Comparison of ENCODE assay signal across 22 mouse cellular contexts in the genomic region with DNA sequence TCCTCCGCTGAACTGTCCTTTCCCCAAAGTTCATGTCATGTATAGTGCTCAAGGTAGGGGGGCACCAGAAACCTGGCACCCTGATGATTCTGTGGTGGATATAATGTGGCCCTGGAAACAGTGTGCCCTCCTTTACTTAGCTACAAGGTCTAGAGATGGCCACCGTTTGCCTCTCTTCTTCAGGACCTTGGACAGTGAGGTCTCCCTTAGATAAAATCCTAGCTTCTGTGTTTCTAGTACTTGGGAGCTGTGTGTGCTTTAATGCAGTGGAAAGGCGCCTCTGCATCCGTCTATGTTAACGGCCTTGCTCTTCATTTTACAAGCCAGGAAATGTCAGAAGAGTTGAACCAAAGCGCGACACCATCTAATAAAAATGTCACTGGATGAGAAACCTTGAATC.
DNase-seq lines count a peak whose midpoint lies in the region; ATAC-seq and TF ChIP-seq lines count a peak whose summit lies in the region.
"Had no signal": no experiment of that assay in that cellular context is flagged by ENCODE, and none has a peak within 500 bp of the region (broad histone marks: within the 10 kb centered on the region; RNA-seq: fewer than 3 reads in every experiment).

No protein-coding gene starts in this region.

- H3K4me3 ChIP-seq in heart, postnatal 0 days (ENCODE audit: low read depth, low read length) = no peak overlapping the region
- H3K4me3 ChIP-seq in limb, embryonic 14.5 days (replicated peaks; ENCODE audit: low read length) = no peak overlapping the region
- H3K4me3 ChIP-seq in limb, embryonic 10.5 days = no peak overlapping the region
- no peak overlapping the region for H3K4me3 ChIP-seq in hindbrain, embryonic 16.5 days (ENCODE audit: low read length)
- H3K4me3 ChIP-seq: embryonic facial prominence, embryonic 15.5 days; forebrain, embryonic 10.5 days; heart, embryonic 15.5 days; left cerebral cortex, adult 2 months; limb, embryonic 13.5 days; liver, embryonic 15.5 days; megakaryocyte, embryonic 14.5 days had no signal

- intact Hi-C loops in left cerebral cortex, postnatal 10 days (cut with DNase I) = no loop called here

- H3K9ac ChIP-seq in heart, postnatal 0 days (replicated peaks; ENCODE audit: low read depth, low read length) = no peak overlapping the region
- H3K9ac ChIP-seq in limb, embryonic 14.5 days (ENCODE audit: low read depth, low read length, severe bottlenecking) = no peak overlapping the region
- H3K9ac ChIP-seq in hindbrain, embryonic 16.5 days (ENCODE audit: low read depth, low read length) = no peak overlapping the region
- H3K9ac ChIP-seq: embryonic facial prominence, embryonic 15.5 days; heart, embryonic 15.5 days; hindbrain, embryonic 14.5 days; limb, embryonic 13.5 days; liver, embryonic 15.5 days had no signal

- 57% methylated on average over 7 of the region's 7 CpGs for WGBS in heart, postnatal 0 days
- 46% methylated on average over 7 of the region's 7 CpGs for WGBS in limb, embryonic 14.5 days
- WGBS in limb, embryonic 10.5 days = 68% methylated on average over 7 of the region's 7 CpGs
- 69% methylated on average over 7 of the region's 7 CpGs for WGBS in hindbrain, embryonic 16.5 days

- TF ChIP-seq CTCF in heart, postnatal 0 days (IDR thresholded peaks at IDR 0.05; ENCODE audit: low read depth) = no peak

- H3K9me3 ChIP-seq in heart, postnatal 0 days (replicated peaks; ENCODE audit: control insufficient read depth, low read length) = no peaks in the 10 kb centered on the region
- no peaks in the 10 kb centered on the region for H3K9me3 ChIP-seq in limb, embryonic 14.5 days (ENCODE audit: control insufficient read depth, low read length)
- no peaks in the 10 kb centered on the region for H3K9me3 ChIP-seq in limb, embryonic 10.5 days (replicated peaks)
- no peaks in the 10 kb centered on the region for H3K9me3 ChIP-seq in hindbrain, embryonic 16.5 days (ENCODE audit: control insufficient read depth, low read length)
- H3K9me3 ChIP-seq: embryonic facial prominence, embryonic 15.5 days; forebrain, embryonic 10.5 days; heart, embryonic 15.5 days; limb, embryonic 13.5 days; liver, embryonic 15.5 days had no signal

- H3K27ac ChIP-seq in heart, postnatal 0 days (ENCODE audit: low read depth) = no peak overlapping the region
- H3K27ac ChIP-seq in limb, embryonic 14.5 days (replicated peaks; ENCODE audit: low read depth, low read length) = no peak overlapping the region
- H3K27ac ChIP-seq in limb, embryonic 10.5 days = no peak overlapping the region
- no peak overlapping the region for H3K27ac ChIP-seq in hindbrain, embryonic 16.5 days (ENCODE audit: low read depth, low read length)
- H3K27ac ChIP-seq: embryonic facial prominence, embryonic 15.5 days; forebrain, embryonic 10.5 days; heart, embryonic 15.5 days; hindbrain, embryonic 14.5 days; left cerebral cortex, adult 2 months; limb, embryonic 13.5 days; liver, embryonic 15.5 days had no signal

- no peaks in the 10 kb centered on the region for H3K27me3 ChIP-seq in heart, postnatal 0 days (ENCODE audit: control insufficient read depth, insufficient read depth, low read length)
- no peaks in the 10 kb centered on the region for H3K27me3 ChIP-seq in limb, embryonic 14.5 days (ENCODE audit: control insufficient read depth, insufficient read depth, low read length)
- no peaks in the 10 kb centered on the region for H3K27me3 ChIP-seq in limb, embryonic 10.5 days (ENCODE audit: low read depth, poor library complexity, severe bottlenecking)
- H3K27me3 ChIP-seq in hindbrain, embryonic 16.5 days (replicated peaks; ENCODE audit: control insufficient read depth, insufficient read depth, low read length) = no peaks in the 10 kb centered on the region
- H3K27me3 ChIP-seq: embryonic facial prominence, embryonic 15.5 days; heart, embryonic 15.5 days; limb, embryonic 13.5 days; liver, embryonic 15.5 days; megakaryocyte, embryonic 14.5 days had no signal

- H3K4me1 ChIP-seq in heart, postnatal 0 days (ENCODE audit: control insufficient read depth, insufficient read depth) = no peaks in the 10 kb centered on the region
- H3K4me1 ChIP-seq in limb, embryonic 14.5 days (ENCODE audit: control insufficient read depth, insufficient read depth, low read length) = no peaks in the 10 kb centered on the region
- peaks cover 2% of the 10 kb centered on the region; the same call in 1 of the 2 replicates for H3K4me1 ChIP-seq in limb, embryonic 10.5 days
- no peaks in the 10 kb centered on the region for H3K4me1 ChIP-seq in hindbrain, embryonic 16.5 days (ENCODE audit: control insufficient read depth, insufficient read depth, low read depth, low read length)
- H3K4me1 ChIP-seq: embryonic facial prominence, embryonic 15.5 days; forebrain, embryonic 10.5 days; heart, embryonic 15.5 days; limb, embryonic 13.5 days; liver, embryonic 15.5 days; megakaryocyte, embryonic 14.5 days had no signal

- no peak for TF ChIP-seq EP300 in heart, postnatal 0 days (IDR thresholded peaks at IDR 0.05; ENCODE audit: low read depth)

- H3K36me3 ChIP-seq in heart, postnatal 0 days (replicated peaks; ENCODE audit: control insufficient read depth, insufficient read depth, low read length) = no peaks in the 10 kb centered on the region
- no peaks in the 10 kb centered on the region for H3K36me3 ChIP-seq in limb, embryonic 14.5 days (ENCODE audit: control insufficient read depth, insufficient read depth, low read length)
- no peaks in the 10 kb centered on the region for H3K36me3 ChIP-seq in limb, embryonic 10.5 days
- H3K36me3 ChIP-seq in hindbrain, embryonic 16.5 days (ENCODE audit: control insufficient read depth, insufficient read depth, low read length) = no peaks in the 10 kb centered on the region
- H3K36me3 ChIP-seq: embryonic facial prominence, embryonic 15.5 days; forebrain, embryonic 10.5 days; heart, embryonic 15.5 days; limb, embryonic 13.5 days; liver, embryonic 15.5 days had no signal

- no peak for TF ChIP-seq POLR2A in limb, embryonic 14.5 days (IDR thresholded peaks at IDR 0.05; ENCODE audit: borderline replicate concordance, extremely low read depth, insufficient read depth, insufficient read length)

- DNase-seq in heart, postnatal 0 days (ENCODE audit: low spot score) = peak; percentile 10
- no peak for DNase-seq in heart, adult 9 months (ENCODE audit: low spot score in 2 of 2)
- peak; percentile 44 for DNase-seq in limb, embryonic 14.5 days (ENCODE audit: low spot score)
- DNase-seq in limb, embryonic 10.5 days (ENCODE audit: low spot score) = no peak
- peak; percentile 57 for DNase-seq in embryo, embryonic 10.5 days (ENCODE audit: low spot score)
- DNase-seq in cerebellum, adult 9-11 months = no peak
- no peak for DNase-seq in left cerebral cortex, postnatal 10 days (ENCODE audit: extremely low spot score in 1 of 2, low spot score in 2 of 2)
- DNase-seq: heart, adult 18-20 months; lung, postnatal 14 days; spleen, adult 18-20 months; thymus, adult 2 months had no signal

- ATAC-seq in heart, postnatal 0 days (ENCODE audit: insufficient read depth, low read depth) = no peak
- no peak for ATAC-seq in limb, embryonic 14.5 days (ENCODE audit: low FRiP score, low read depth)
- ATAC-seq in hindbrain, embryonic 16.5 days = no peak
- ATAC-seq: intestine, postnatal 0 days; midbrain, embryonic 16.5 days had no signal

- no peak overlapping the region for H3K4me2 ChIP-seq in heart, postnatal 0 days (ENCODE audit: low read depth, low read length)
- H3K4me2 ChIP-seq in limb, embryonic 14.5 days (replicated peaks; ENCODE audit: low read depth, low read length, severe bottlenecking) = no peak overlapping the region
- H3K4me2 ChIP-seq in hindbrain, embryonic 16.5 days (ENCODE audit: low read length) = no peak overlapping the region
- H3K4me2 ChIP-seq: embryonic facial prominence, embryonic 15.5 days; heart, embryonic 15.5 days; hindbrain, embryonic 14.5 days; limb, embryonic 13.5 days; liver, embryonic 15.5 days had no signal

Comparison
In these comparisons a context has a peak if more than half of its experiments do, and no peak if none do; other contexts are left out.
1. DNase-seq: peak in heart, postnatal 0 days (single experiment), limb, embryonic 14.5 days (single experiment) and embryo, embryonic 10.5 days (single experiment); none in heart, adult 9 months (0 of 2), limb, embryonic 10.5 days (single experiment), cerebellum, adult 9-11 months (single experiment) and left cerebral cortex, postnatal 10 days (0 of 2).